Mouse (Mus musculus) kidney, postnatal 25 days (tissue): ENCODE measurements at regions not wholly inside any gene's neighbourhood (a gene's known extent, or its start where the extent isn't known, plus 50 kb on each side); places are given as distances from the start of the nearest gene placed in this dataset.

Source experiments
- DNase-seq, 2 experiments: peaks; one replicate each; pipeline ENCODE4 v3.0.0; 2021; ENCODE audit warnings: mixed read lengths in 2 of 2

DNA sequence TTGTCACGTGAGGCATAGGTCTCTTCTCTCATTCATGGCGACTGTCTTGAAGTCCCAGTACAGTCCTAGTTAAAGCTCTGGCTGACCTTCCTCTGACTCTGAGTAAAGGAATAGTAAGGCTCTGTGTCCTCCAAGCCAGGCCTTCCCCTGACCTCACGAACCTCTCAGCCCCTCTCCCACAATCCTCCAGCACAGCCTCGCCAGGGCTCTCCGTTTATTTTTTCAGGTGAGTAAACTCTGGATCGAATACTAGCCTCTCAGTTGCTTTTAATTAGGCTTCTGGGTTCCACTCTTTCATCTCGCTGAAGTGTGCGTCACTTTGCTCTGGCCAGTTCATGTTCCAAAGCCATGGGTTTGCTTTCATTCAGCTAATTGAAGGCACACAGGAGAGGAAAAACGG, 133.8 kb downstream of the Mylk4 start:
- DNase-seq: no peak

DNA sequence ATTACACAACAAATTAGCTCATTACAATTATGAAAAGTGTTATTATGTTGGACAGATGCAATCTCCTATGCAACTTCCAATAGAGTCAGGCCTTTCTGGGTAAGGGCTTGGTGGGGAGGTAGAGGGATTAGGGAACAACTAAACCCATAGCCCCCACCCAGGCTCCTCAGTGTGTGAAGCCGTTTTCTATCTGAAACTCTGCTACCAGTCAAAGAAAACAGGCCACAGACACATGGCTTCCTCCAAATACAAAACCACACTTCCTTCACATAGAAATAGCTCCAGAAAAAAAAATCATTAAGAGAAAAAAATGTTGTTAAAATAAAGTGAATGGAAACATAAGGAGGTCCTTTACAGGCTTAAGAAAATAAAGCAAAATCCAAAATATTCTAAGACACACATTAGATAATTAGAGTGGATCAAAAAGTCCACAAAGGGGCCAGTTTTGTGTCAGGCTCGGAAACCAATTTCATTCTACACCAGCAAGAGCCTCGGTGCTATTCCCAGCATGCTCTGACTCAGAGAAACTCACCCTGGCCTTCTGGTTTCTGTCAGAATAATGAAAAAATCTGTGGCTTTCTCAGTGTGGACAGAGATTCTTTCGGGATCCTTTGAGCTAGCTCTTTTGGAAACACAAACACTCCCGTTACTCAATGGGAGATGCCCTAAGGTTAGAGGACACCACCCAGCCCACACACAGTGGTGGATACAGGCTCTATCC, 140.6 kb downstream of the Mylk4 start:
- DNase-seq: no peak

DNA sequence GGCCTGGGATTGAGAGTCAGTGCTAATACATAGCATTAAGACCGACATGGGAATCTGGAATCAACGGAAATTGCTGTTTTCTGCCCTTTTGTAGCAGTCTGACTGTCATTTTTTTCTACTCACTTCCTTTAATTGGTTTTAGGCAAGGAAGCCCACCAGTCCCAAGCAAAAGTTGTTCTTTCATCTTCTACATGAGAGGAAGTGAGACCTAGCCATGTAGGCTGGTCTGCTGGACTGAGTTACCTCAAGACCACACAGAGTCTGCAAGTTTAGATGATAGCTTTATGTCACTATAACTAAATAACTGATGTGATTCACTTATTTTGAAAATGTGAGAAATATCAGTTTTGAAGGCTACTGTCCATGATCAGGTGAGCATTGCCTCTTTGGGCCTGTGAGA, 142.8 kb downstream of the Mylk4 start:
- no peak for DNase-seq

DNA sequence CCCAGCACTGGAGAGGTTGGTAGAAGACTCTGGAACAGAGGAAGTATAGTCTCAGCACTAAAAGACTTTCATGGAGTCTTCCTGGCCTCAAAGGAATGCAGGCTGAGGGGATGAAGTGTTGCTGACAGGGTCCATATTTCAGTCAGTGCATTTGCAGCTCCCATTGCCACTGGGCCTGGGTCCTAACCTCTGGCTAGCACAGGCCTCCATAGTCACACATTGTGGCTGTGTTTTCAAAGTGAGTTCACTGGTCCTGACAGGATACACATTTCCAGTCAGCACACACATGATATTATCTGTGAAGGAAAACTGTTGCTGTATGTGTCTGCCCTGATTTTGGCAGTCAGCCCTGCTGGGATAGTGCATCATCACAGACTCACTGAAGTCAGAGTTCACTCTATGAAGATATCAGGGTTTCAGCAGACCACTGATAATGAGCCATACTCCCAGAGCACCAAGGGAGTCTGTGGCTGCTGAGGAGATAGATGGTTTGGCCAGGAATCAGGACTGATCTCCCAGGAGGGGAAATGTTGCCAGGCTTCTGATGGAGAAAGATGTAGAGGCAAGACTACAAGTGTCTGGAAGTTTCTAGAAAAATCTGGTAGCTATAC, 153.5 kb downstream of the Mylk4 start:
- DNase-seq: no peak

DNA sequence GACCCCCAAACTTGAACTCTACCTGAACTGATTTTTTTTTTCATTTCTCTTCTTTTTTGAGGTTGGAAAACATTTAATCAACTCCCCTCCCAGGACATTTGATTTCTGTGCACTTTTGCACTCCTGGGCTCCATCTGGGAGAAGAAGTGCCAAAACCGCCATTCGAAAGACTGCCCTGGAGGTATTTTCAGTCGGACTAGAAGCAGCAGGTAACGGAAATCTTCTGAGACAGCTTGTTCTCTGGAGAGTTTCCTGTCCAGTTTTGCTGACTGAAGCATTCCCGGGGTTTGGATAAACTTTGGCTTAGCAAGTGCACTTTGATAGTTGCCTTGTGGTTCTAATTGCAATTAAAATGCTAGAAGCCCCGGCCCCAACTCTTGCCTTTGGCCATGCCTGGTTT, 169.8 kb downstream of the Mylk4 start:
- peak in 1 of 2 experiments; percentile 6 for DNase-seq

DNA sequence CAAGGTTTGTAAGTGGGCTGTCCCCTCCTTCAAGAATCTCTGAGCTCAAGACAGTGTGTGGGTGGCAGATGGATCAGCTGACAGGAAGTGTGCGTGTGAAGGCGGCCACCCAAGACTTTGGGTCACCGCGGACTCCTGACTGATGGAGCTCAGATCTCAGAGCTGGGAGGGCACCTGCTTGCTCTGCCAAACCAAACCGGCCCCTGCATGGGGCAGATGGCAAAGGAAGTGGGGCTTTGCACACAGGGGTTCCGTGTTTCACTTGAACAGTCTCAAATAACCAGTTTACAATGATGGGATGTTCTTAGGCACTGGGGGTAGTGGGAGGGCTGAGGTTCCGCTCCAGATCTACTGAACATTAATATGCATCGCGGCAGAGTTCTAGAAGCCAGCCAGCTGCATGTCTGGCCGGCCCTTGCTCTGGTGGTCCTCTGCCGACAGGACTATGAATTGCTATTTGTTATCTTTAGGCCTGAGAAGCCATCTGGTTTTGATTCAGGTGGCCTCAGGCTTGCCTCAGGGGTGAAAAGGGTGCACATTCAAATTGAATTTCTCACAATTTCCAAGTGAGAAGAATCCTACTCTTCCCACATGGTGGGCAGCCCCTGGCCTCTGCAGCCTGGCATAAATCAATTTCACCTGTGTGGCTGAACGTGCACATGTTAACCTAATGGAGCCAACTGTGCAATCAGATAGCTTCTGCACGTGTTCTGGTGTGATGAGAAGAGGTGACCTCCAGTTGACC, 172.0 kb downstream of the Mylk4 start:
- peak in 1 of 2 experiments; percentile 38 for DNase-seq

DNA sequence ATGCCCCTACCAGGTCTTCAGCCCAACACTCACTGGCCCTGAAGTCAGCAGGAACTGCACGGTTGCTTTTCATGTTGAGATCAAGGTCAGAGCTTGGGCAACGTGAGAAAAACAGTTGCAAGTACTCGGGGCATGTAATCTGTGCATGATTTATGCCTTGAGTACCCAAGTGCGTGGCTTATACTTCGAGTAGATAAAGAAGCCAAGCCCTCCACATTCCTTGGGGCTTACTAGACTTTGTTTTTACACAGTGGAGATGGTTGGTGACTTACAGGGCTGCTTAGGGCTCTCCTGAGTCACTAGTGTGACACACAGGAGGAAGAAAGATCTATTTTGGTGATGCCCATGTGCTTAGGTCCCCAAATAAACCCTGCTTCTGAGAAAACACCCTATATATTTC, 172.8 kb downstream of the Mylk4 start:
- DNase-seq: no peak

DNA sequence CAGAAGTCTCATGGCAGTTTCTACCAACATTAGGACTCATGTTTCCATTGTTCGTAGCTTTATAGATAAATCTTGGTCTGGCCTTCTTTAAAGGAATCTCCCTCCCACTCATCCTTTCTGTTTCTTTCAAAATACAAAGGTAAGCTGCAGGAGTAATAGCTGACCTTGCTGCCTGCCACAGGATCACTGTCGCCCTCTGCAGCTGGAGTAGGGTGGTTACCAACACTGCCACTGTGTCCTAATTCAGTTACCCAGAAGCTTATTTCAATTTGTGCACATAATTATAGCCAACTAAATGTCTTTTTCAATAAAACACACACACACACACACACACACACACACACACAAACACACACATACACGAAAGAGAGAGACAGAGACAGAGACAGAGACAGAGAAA, 175.3 kb downstream of the Mylk4 start:
- peak; percentile 30 to 44 for DNase-seq

DNA sequence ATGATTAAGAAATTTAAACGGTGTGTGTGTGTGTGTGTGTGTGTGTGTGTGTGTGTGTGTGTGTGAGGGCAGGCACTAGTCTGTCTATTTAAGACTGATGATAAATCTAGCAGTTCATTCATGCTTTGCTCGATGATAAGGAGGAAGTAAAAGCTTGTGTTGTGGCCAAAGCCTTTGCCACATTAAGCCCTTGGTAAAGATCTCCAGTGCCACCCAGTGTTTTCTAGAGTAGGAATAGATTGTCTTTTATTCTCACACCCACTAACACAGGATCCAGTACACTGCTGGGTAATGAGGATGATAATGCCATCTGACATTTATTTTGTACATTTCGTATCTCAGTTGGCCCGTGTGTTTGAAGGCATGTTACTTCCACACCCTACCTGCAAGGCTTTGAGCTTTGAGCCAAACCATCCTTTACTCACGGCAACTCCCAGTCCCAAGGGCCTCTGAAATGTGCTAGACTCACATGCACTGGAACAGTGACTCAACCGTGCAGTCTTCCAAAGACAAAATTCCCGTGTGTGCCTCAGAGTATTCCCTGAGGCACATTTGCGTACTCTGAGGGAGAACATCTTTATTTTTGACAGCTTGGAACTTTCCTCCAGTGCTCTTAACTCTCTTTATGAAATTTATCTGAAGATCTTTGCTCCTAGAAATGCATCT, 179.7 kb downstream of the Mylk4 start:
- no peak for DNase-seq

DNA sequence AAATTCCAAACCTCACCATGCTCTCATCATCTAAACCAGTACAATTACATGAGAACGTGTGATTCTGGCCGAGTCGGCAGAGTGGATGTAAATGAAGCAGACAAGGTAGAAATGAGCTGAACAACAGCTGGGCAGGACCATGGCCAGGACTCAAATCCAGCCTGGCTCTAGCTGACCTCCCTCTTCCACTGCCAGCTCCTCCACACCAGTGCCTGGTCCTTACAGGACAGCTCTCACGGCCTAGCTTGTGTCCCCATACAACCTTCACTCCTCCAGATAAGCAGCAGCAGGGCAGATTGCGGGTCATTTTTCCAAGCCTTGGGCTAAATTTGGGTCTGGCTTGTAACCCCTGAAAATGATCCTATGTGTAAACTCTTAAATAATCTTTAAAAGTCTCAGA, 182.4 kb downstream of the Mylk4 start:
- peak in 1 of 2 experiments; percentile 40 for DNase-seq

DNA sequence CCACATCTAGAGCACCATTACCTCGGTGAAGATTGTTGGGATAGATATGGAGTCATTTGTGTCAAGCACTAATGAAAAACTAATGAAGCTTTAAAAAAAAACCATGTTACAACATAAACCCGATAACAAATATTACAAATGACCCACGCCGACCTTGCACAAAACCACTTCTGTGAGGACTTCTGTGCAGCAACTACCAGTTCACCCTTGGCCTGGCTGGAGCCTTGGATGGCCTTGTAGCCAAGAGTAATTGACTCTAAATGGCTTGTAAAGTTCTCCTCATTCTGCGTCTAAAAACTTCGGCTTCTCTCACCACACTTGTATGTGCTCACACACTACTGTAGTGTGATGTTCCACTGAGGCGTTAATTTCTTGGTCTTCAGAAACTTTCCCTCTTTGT, 190.1 kb downstream of the Mylk4 start:
- DNase-seq: no peak

DNA sequence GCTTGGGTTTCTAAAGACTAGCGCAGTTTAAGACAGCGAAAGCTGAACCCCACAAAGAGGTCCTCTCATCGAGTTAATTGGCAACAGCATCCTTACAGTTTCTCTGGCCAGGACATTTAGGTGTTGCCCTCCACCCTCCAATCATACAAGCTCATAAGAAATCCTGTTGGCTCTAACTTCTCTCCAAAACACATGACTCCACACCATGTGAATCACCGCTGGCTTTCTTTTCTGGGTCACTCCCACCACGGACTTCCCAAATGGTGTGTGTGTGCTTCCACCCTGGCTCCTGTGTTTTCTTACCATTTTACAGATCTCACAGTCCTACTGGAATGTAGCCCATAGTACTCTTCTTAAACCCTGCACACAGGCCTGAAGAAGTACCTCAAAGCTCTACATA, 190.6 kb downstream of the Mylk4 start:
- DNase-seq: no peak

DNA sequence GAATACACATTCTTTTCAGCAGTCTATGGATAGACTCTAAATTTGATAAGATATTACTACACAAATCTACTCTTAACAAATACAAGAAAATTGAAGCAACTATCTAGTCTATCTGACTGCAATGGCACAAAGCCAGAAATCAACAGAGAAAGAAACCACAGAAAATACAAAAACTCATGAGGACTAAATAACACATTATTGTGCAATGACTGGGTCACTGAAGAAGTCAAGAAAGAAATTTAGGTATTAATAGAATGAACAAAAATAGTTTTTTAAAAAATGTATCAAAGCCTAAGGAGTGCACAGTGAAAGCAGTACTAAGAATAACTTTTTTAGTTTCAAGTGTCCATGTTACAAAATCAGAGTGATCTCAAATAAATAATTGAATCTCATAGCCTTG, 202.2 kb downstream of the Mylk4 start:
- no peak for DNase-seq

DNA sequence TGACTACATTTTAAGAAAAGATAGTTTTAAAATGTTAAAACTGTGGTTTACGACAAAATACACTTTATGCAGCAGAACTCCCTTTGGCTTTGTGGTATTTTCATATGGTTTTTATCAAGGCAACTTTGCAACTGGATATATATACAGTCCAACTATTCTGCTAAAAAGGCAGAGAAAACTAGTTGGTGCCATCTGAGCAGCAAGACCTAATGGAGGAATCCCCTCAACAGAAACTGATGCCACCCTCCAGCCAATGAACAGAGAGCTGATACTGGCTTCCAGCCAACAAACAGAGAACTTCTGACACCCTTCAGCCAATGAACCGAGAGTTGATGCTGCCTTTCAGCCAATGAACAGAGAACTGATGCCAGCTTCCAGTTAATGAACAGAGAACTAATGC, 215.9 kb downstream of the Mylk4 start:
- no peak for DNase-seq

DNA sequence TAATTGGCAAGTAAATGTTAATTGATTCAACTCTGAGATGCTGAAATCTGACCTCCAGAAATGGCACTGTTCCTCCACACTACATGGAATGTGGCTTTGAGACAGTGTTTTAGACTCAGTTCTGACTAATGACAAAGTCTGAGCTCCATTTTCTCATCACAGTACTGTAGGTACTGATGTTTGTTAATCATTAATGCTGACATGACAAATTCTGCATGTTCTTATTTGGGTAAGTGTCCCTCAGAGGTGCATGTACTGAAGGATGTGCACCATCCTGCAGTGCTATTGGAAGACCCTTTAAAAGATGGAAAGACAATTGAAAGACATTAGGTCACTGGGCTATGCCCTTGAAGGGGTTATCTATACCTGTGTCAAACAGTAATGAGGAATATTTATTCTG, 222.1 kb upstream of the Gmds start:
- DNase-seq: no peak

DNA sequence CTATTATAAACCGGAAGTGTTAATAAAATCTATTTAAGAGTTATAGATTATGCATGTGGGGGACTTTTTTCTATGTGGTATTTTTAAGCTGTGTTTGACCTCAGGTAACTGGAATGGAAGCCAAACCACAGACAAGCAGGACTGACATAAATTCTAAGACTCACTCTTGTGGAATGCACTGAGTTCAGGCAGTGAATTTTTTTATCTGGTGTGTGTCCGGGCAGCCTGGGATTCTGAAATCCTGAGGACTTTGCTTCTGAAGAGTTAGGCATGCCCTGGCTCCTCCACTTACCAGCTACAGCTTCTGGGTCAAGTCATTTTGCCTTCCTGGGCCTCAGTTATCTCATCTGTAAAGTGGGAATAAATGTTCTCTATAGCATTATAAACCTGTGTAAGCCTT, 217.9 kb upstream of the Gmds start:
- DNase-seq: no peak

DNA sequence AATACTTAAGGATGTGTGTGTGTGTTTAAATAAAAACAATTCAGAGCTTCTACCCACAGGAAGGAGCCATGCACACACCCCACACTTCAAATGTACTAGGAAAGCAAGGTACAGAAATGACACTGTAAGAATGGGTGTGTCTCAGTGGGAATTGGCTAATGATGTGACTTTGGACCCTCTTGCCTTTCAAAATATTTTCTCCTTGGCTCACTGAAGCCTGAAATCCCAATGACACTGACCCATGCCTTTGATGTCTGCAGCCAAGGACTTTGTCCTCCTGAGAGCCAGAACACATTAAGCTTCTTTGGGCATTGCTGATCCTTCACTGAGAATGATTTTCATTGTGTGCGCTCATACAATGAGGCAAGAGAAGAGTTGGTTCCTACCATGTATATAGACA, 216.5 kb upstream of the Gmds start:
- DNase-seq: peak; percentile 37 to 68

DNA sequence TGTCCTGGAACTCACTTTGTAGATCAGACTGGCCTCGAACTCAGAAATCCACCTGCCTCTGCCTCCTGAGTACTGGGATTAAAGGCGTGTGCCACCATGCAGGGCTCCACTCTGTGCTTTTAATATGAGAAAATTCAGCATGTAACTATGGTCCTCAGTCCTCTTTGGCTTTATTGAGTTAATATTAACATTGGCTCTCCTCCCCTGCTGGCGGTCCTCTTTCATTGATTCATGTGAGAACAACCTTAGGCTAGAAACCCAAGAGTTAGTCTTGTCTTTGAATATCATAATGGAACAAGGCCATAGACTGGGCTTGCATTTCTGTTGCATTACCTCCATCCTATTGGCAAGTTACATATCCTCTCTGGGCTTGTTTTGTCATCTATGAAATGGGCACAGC, 216.1 kb upstream of the Gmds start:
- DNase-seq: peak in 1 of 2 experiments; percentile 23

DNA sequence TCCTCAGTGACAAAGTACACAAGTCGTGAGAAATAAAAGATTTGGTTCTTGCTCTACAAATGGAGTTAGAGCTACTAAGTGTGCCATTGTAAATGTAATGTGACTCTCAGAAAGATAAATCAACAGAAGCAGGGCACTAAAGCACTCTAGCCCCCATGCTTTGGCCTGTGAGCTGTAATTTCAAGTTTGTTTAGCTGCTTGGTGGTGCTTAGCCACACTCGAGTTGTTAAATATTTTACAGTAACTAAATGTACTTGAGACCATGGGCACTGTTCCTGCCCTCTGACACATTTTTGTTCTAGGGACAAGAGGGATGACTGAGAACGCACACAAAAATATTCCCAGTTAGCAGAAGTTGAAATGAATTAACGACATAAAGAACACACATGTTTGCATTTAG, 214.6 kb upstream of the Gmds start:
- peak; percentile 34 to 52 for DNase-seq

DNA sequence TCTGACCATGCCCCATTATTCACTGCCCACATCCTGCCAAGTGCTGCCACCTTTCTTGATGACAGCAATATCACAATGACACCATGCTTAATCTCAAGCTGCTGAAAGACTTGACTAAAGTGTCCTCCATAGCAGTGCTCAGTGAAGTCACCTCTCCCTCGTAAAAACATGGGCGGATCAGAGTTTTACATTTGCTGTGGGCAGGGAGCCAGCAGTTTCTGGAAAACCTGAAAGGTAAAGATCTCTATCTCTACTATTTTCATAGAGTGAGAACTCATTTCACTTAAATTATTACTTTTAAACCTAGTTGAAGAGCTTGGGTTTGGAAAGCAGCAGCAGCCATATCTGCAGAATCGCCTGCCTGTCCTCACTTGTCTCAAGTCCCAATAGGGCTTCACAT, 211.6 kb upstream of the Gmds start:
- DNase-seq: no peak

DNA sequence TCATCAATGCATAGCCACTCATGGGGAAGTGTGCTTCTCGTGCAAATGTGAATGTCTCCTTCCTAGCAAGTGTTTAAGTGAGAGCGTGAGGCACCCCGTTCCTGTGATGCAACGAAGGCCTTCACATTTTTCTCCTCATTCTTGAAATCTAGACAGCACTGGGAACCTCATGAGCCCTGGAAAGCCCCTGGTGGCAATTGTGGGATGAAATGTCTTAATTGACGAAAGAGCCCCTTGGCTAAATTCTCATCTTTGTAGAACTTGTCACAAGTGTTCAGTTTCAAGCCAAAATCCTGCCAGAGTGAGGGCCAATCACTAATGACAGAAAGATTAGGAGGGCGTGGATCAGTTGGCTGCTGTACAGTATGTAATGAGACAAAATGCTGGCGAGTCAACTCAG, 208.6 kb upstream of the Gmds start:
- DNase-seq: no peak

DNA sequence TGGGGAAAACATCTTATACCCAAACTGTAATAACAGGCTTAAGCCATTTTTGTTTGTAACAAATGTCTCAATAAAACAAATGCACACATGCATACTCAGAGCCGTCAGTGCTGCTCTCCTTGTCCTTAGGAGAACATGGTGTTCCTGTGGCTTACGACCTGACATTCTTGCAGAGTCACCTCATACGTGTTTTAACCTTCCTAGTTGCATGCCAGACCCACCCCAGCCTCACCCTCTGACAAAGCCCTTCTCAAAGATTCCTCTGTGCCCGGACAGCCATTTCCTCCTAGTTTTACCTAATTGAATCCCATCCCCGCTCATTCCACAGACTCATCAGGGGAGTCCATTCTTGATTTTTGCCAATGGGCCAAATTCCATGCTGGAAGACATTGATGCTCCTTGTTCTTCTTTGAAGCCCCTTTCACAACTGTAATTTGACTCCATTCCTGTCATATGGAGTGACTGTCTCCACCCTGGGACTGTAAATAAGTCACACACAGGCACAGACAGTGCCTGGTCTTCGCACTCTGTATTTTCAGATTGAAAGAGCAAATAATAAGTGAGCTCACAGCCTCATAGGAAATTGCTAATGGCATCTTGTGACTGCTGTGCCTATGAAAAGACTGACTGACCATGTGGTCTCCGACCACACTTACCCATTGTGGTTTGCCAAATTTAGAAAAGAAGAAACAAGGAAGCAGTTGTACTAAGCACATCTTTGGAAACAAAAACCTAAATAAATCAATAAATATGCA, 206.6 kb upstream of the Gmds start:
- no peak for DNase-seq

DNA sequence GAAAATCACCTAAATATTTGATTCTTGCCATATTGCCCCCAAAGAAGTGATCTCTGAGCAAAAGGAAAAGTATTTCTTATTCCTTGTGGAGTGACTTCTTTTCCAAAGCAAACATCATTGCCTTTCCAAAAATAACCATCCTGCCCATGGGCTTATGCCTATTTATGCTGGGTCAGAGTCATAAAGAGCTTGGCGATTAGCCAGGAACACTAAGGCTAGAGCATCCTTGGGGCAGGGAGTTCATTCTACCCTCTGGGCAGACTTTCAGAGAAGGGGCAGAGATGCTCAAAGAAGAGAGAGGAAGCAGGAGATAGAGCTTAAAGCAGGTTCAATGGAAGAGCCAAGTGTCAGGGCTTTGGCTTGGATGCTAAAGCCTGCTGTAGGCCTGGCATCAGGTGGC, 203.1 kb upstream of the Gmds start:
- no peak for DNase-seq
